ENCODE assay signal across 32 mouse cellular contexts in genomic region chr7:135010997-135011396, GRCm38 (mm10).
"Had no signal": no experiment of that assay in that cellular context is flagged by ENCODE, and none has a peak within 500 bp of the region (broad histone marks: within the 10 kb centered on the region; RNA-seq: fewer than 3 reads in every experiment).

No protein-coding gene starts in this region.

- H3K9me3 ChIP-seq: limb, embryonic 10.5 days; limb, embryonic 12.5 days; limb, embryonic 13.5 days; limb, embryonic 15.5 days; liver, embryonic 12.5 days; liver, embryonic 13.5 days; liver, embryonic 15.5 days; lung, embryonic 15.5 days; midbrain, embryonic 10.5 days; midbrain, embryonic 12.5 days; midbrain, embryonic 13.5 days; midbrain, embryonic 15.5 days; neural tube, embryonic 12.5 days; neural tube, embryonic 13.5 days had no signal

- ATAC-seq: liver, embryonic 12.5 days; liver, postnatal 0 days; lung, postnatal 0 days; midbrain, embryonic 13.5 days; midbrain, embryonic 15.5 days; midbrain, embryonic 16.5 days had no signal

- H3K4me1 ChIP-seq: limb, embryonic 13.5 days; liver, embryonic 12.5 days; liver, embryonic 13.5 days; liver, embryonic 15.5 days; lung, embryonic 15.5 days; megakaryocyte, embryonic 14.5 days; midbrain, embryonic 12.5 days; midbrain, embryonic 13.5 days; midbrain, embryonic 15.5 days; neural tube, embryonic 12.5 days; neural tube, embryonic 13.5 days had no signal

- DNase-seq: left cerebral cortex, postnatal 4 days; liver; liver, embryonic 13.5 days; liver, postnatal 0 days; lung, adult 18-20 months; lung, adult 2 months; lung, embryonic 14.5 days; lung, postnatal 10 days; lung, postnatal 14 days; lung, postnatal 36 days; lung, postnatal 4 days; midbrain, embryonic 14.5 days had no signal

- H3K9ac ChIP-seq: limb, embryonic 12.5 days; limb, embryonic 13.5 days; limb, embryonic 15.5 days; liver, embryonic 12.5 days; liver, embryonic 13.5 days; liver, embryonic 14.5 days; liver, embryonic 15.5 days; liver, postnatal 0 days; lung, embryonic 14.5 days; lung, embryonic 15.5 days; midbrain, embryonic 12.5 days; midbrain, embryonic 13.5 days; midbrain, embryonic 15.5 days; neural tube, embryonic 12.5 days; neural tube, embryonic 13.5 days had no signal

- H3K27ac ChIP-seq: limb, embryonic 10.5 days; limb, embryonic 12.5 days; limb, embryonic 13.5 days; limb, embryonic 15.5 days; liver, embryonic 12.5 days; liver, embryonic 13.5 days; liver, embryonic 14.5 days; liver, embryonic 15.5 days; lung, embryonic 15.5 days; macrophage; midbrain, embryonic 10.5 days; midbrain, embryonic 12.5 days; midbrain, embryonic 13.5 days; midbrain, embryonic 15.5 days; neural tube, embryonic 12.5 days; neural tube, embryonic 13.5 days had no signal

- H3K4me2 ChIP-seq: limb, embryonic 12.5 days; limb, embryonic 13.5 days; limb, embryonic 15.5 days; liver, embryonic 11.5 days; liver, embryonic 12.5 days; liver, embryonic 13.5 days; liver, embryonic 15.5 days; lung, embryonic 14.5 days; lung, embryonic 15.5 days; midbrain, embryonic 12.5 days; midbrain, embryonic 13.5 days; midbrain, embryonic 15.5 days; neural tube, embryonic 12.5 days; neural tube, embryonic 13.5 days had no signal

- H3K36me3 ChIP-seq: limb, embryonic 13.5 days; limb, embryonic 15.5 days; liver, embryonic 12.5 days; liver, embryonic 13.5 days; liver, embryonic 15.5 days; lung, embryonic 15.5 days; midbrain, embryonic 10.5 days; midbrain, embryonic 12.5 days; midbrain, embryonic 13.5 days; midbrain, embryonic 15.5 days; neural tube, embryonic 12.5 days; neural tube, embryonic 13.5 days had no signal

- H3K4me3 ChIP-seq: limb, embryonic 10.5 days; limb, embryonic 12.5 days; limb, embryonic 13.5 days; limb, embryonic 15.5 days; liver, embryonic 12.5 days; liver, embryonic 13.5 days; liver, embryonic 15.5 days; lung, embryonic 15.5 days; megakaryocyte, embryonic 14.5 days; midbrain, embryonic 10.5 days; midbrain, embryonic 12.5 days; midbrain, embryonic 13.5 days; midbrain, embryonic 15.5 days; myocyte; neural tube, embryonic 12.5 days; neural tube, embryonic 13.5 days had no signal

- H3K27me3 ChIP-seq: limb, embryonic 12.5 days; limb, embryonic 13.5 days; limb, embryonic 15.5 days; liver, embryonic 12.5 days; liver, embryonic 13.5 days; liver, embryonic 15.5 days; lung, embryonic 15.5 days; megakaryocyte, embryonic 14.5 days; midbrain, embryonic 12.5 days; midbrain, embryonic 13.5 days; midbrain, embryonic 15.5 days; neural tube, embryonic 12.5 days; neural tube, embryonic 13.5 days had no signal
